In genomic region chr1:90603561-90603887, GRCm38 (mm10) we compare ENCODE assay signal across 8 mouse cellular contexts. TPM values are rescaled to one million over a fixed set of nuclear protein-coding genes. Genes with fewer than 3 reads are reported as not detected.
DNase-seq lines count a peak whose midpoint lies in the region; ATAC-seq and TF ChIP-seq lines count a peak whose summit lies in the region.

No protein-coding gene starts in this region.

- H3K9ac ChIP-seq in heart, embryonic 11.5 days (ENCODE audit: low read depth, low read length), result peak overlapping the region; percentile 87
- peak overlapping the region; percentile 86 for H3K9ac ChIP-seq in CH12.LX (ENCODE audit: insufficient read depth, low read depth)
- H3K9ac ChIP-seq in forebrain, embryonic 14.5 days (ENCODE audit: low read length), result peak overlapping the region; percentile 84
- peak overlapping the region; percentile 68 for H3K9ac ChIP-seq in liver, embryonic 15.5 days

- no peak for TF ChIP-seq CTCF in CH12.LX (conservative IDR thresholded peaks at IDR 0.05 in 1 of 2, IDR thresholded peaks at IDR 0.05 in 1 of 2; ENCODE audit: low read depth in 2 of 2, low read length in 2 of 2)

- TF ChIP-seq POLR2A in CH12.LX (IDR thresholded peaks at IDR 0.05; ENCODE audit: low read depth, low read length), result no peak

- TF ChIP-seq EP300 in CH12.LX (IDR thresholded peaks at IDR 0.05; ENCODE audit: low read length), result no peak

- in situ Hi-C loops in CH12.LX (cut with MboI; ENCODE audit: low pct_ligation_motif_present, low pct_unique_long_range_greater_than_20kb, low sequenced_read_pairs), result no loop called here

- no peaks in the 10 kb centered on the region for H3K27me3 ChIP-seq in heart, embryonic 11.5 days (ENCODE audit: control insufficient read depth, insufficient read depth, low read length)
- H3K27me3 ChIP-seq in CH12.LX (replicated peaks), result peaks cover 23% of the 10 kb centered on the region
- no peaks in the 10 kb centered on the region for H3K27me3 ChIP-seq in forebrain, embryonic 14.5 days (replicated peaks; ENCODE audit: control insufficient read depth, insufficient read depth, low read length)
- H3K27me3 ChIP-seq in liver, embryonic 15.5 days, result no peaks in the 10 kb centered on the region

- dilution Hi-C loops in CH12.LX (cut with MboI; ENCODE audit: extremely low pct_ligation_motif_present, extremely low pct_unique_long_range_greater_than_20kb, low sequenced_read_pairs), result no loop called here

- peak overlapping the region; percentile 46; the same call in 1 of the 2 replicates for H3K27ac ChIP-seq in heart, embryonic 11.5 days (ENCODE audit: low read depth, low read length)
- H3K27ac ChIP-seq in CH12.LX (ENCODE audit: insufficient read depth, low read depth), result no peak overlapping the region
- H3K27ac ChIP-seq in forebrain, embryonic 14.5 days (ENCODE audit: low read depth, low read length), result peak overlapping the region; percentile 56
- H3K27ac ChIP-seq in liver, embryonic 15.5 days (replicated peaks), result peak overlapping the region; percentile 75

- under 1% methylated on average over 26 of the region's 26 CpGs for WGBS in heart, embryonic 11.5 days (ENCODE audit: insufficient replicate concordance)
- WGBS in forebrain, embryonic 14.5 days, result under 1% methylated on average over 26 of the region's 26 CpGs
- under 1% methylated on average over 26 of the region's 26 CpGs for WGBS in liver, embryonic 15.5 days (ENCODE audit: insufficient replicate concordance)

- H3K36me3 ChIP-seq in heart, embryonic 11.5 days (ENCODE audit: control insufficient read depth, insufficient read depth, low read length), result peaks cover 17% of the 10 kb centered on the region
- peaks cover 24 to 38% of the 10 kb centered on the region in 2 experiments for H3K36me3 ChIP-seq in CH12.LX (replicated peaks in 1 of 2; ENCODE audit: control insufficient read depth in 1 of 2, insufficient read depth in 1 of 2, low read length in 1 of 2)
- H3K36me3 ChIP-seq in forebrain, embryonic 14.5 days (ENCODE audit: control insufficient read depth, insufficient read depth, low read length), result peaks cover 33% of the 10 kb centered on the region
- H3K36me3 ChIP-seq in liver, embryonic 15.5 days (replicated peaks), result peaks cover 32% of the 10 kb centered on the region

- intact Hi-C loops in heart, postnatal 14 days (cut with DNase I), result no loop called here
- intact Hi-C loops in gastrocnemius, postnatal 36 days (cut with DNase I), result no loop called here

- 0 out of 2 replicates have a peak, but pooled peaks cover 5% of the 10 kb centered on the region for H3K4me1 ChIP-seq in heart, embryonic 11.5 days (ENCODE audit: control insufficient read depth, insufficient read depth, low read length)
- peaks cover 0 to 17% of the 10 kb centered on the region in 2 experiments; a peak in 2 of 4 replicates for H3K4me1 ChIP-seq in CH12.LX (ENCODE audit: control insufficient read depth in 1 of 2, insufficient read depth in 2 of 2)
- peaks cover 2% of the 10 kb centered on the region; the same call in 1 of the 2 replicates for H3K4me1 ChIP-seq in forebrain, embryonic 14.5 days (ENCODE audit: control insufficient read depth, insufficient read depth, low read length)
- H3K4me1 ChIP-seq in liver, embryonic 15.5 days (replicated peaks), result peaks cover 16% of the 10 kb centered on the region

- no peak for TF ChIP-seq RAD21 in CH12.LX (IDR thresholded peaks at IDR 0.05; ENCODE audit: low read depth, low read length)

- no peak for ATAC-seq in heart, embryonic 11.5 days (replicated peaks; ENCODE audit: insufficient number of reproducible peaks, low FRiP score, low TSS enrichment)
- peak; percentile 78 for ATAC-seq in forebrain, embryonic 14.5 days
- peak; percentile 51 for ATAC-seq in liver, embryonic 15.5 days (ENCODE audit: insufficient read depth)

- H3K4me3 ChIP-seq in heart, embryonic 11.5 days (ENCODE audit: low read depth, low read length), result peak overlapping the region; percentile 83
- H3K4me3 ChIP-seq in CH12.LX (replicated peaks in 1 of 3; ENCODE audit: low read depth in 2 of 3, low read length in 2 of 3, poor library complexity in 1 of 3), result peak overlapping the region; percentile 86 to 92 (median 88)
- peak overlapping the region; percentile 86 for H3K4me3 ChIP-seq in forebrain, embryonic 14.5 days (ENCODE audit: low read depth, low read length)
- peak overlapping the region; percentile 69 for H3K4me3 ChIP-seq in liver, embryonic 15.5 days (replicated peaks)

- H3K79me2 ChIP-seq in CH12.LX (replicated peaks; ENCODE audit: control insufficient read depth, extremely low read depth, insufficient read depth, poor library complexity, severe bottlenecking), result peaks cover 15% of the 10 kb centered on the region

- H3K9me3 ChIP-seq in heart, embryonic 11.5 days (replicated peaks; ENCODE audit: control insufficient read depth, low read length), result no peaks in the 10 kb centered on the region
- H3K9me3 ChIP-seq in CH12.LX (replicated peaks; ENCODE audit: low read length), result no peaks in the 10 kb centered on the region
- H3K9me3 ChIP-seq in forebrain, embryonic 14.5 days (replicated peaks; ENCODE audit: control insufficient read depth, low read length), result no peaks in the 10 kb centered on the region
- no peaks in the 10 kb centered on the region for H3K9me3 ChIP-seq in liver, embryonic 15.5 days (replicated peaks)

- peak overlapping the region; percentile 85 for H3K4me2 ChIP-seq in heart, embryonic 11.5 days
- peak overlapping the region; percentile 91 for H3K4me2 ChIP-seq in CH12.LX (ENCODE audit: insufficient read depth, low read depth, poor library complexity, severe bottlenecking)
- H3K4me2 ChIP-seq in forebrain, embryonic 14.5 days (ENCODE audit: low read length), result peak overlapping the region; percentile 75
- H3K4me2 ChIP-seq in liver, embryonic 15.5 days, result peak overlapping the region; percentile 74

- no peak for DNase-seq in heart, postnatal 14 days
- DNase-seq in CH12.LX (ENCODE audit: extremely low read depth), result no peak
- no peak for DNase-seq in forebrain, embryonic 14.5 days (ENCODE audit: low spot score)
- DNase-seq in gastrocnemius, postnatal 36 days, result no peak
- DNase-seq in adrenal gland, adult 18-20 months (ENCODE audit: low spot score in 2 of 2), result no peak
- DNase-seq in right cerebral cortex, adult 2 months (ENCODE audit: low spot score in 2 of 2), result no peak

TF ChIP-seq in CH12.LX, 34 proteins besides CTCF, POLR2A, EP300 and RAD21:
- TF ChIP-seq SIN3A (IDR thresholded peaks at IDR 0.05; ENCODE audit: low read length) (peak; percentile 17; the same call in 1 of the 2 replicates), PAX5 (IDR thresholded peaks at IDR 0.05; ENCODE audit: low read length) (no peak)

RNA-seq across cellular contexts. Expression of gene Cops8, which starts 0.7 kb away (rescaled TPM):
- polyA plus RNA-seq in heart, embryonic 11.5 days (2014; fragmentation: Nextera tagmentation; extraction: Ambion mirVana), result 136 and 141 TPM in 2 replicates
- total RNA-seq in heart, postnatal 14 days (2021), result 10 to 100 TPM; 83.5 to 84.9 TPM
- total RNA-seq in CH12.LX (2012; rRNA removed) (58.6 and 76.6 TPM in 2 replicates), CH12.LX (2014; rRNA removed) (104 and 113 TPM in 2 replicates)
- polyA plus RNA-seq in CH12.LX (2012; ENCODE audit: insufficient read length, low read depth), result 86.2 and 98.2 TPM in 2 replicates
- 198 and 218 TPM in 2 replicates for polyA plus RNA-seq in forebrain, embryonic 14.5 days (2014; fragmentation: Nextera tagmentation; extraction: Ambion mirVana)
- 44.6 and 44.9 TPM in 2 replicates for polyA plus RNA-seq in liver, embryonic 15.5 days (2015; fragmentation: Nextera tagmentation; extraction: Ambion mirVana)
- total RNA-seq in gastrocnemius, postnatal 36 days (2021), result 10 to 100 TPM; 78.9 to 89.1 TPM
- 10 to 100 TPM; 83.9 to 84.4 TPM for total RNA-seq in adrenal gland, adult 18-20 months (2021)
